Mouse (Mus musculus) cerebellum, adult 9-11 months (tissue): ENCODE measurements around the gene Unc5a.

Experiments used
- DNase-seq: peaks from one replicate; pipeline ENCODE4 v3.0.0; 2022

The Unc5a gene

DNA sequence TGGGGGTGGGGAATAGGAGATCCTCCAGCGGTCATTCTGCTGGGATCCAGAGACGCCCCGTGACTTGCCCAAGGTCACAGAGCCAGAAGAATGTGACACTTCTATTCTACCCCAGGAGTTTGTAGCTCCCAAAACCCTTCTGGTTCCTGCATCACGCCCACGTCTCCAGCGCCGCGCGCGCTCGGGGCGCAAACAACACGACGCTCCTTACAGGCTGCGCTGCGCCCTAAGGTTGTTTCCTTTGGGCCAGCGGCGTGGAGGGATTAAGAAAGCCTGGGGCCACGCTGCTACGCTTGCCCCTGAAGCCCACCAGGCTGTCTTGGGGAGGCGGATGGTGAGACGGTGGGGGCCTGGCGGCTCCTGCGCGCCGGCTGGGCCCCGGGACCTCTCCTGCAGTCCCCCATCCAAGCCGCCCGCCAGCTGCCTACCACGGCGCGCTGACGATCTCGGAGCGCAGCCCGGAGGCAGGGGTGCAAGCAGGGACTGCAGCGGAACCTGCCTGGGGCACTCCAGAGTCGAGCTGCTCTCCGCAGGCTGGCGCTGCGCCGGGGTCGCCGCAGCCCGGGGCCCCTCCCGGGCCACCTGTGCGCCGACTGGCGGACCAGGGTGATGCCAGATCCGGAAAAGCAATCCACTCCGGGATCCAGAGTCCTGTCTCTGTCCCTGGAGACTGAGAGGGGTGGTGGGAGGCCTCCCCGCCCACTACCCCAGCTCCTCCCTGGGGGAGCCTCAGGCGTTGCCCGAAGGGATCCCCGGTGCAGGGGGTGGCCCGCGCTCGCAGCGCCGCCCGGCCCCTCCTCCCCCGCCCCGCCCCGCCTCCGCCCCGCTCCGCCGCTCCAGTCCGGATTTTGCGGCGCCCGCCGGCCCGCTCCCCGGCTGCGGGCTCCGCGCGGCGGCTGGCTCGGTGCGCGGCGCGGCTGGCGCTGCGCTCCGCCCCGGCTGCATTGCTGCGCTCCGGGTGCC is at the start of gene Unc5a:
Unc5a (plus strand) TSS at position 881 of the 963 bp plus-strand sequence.
- peak; percentile 90 for DNase-seq

DNA sequence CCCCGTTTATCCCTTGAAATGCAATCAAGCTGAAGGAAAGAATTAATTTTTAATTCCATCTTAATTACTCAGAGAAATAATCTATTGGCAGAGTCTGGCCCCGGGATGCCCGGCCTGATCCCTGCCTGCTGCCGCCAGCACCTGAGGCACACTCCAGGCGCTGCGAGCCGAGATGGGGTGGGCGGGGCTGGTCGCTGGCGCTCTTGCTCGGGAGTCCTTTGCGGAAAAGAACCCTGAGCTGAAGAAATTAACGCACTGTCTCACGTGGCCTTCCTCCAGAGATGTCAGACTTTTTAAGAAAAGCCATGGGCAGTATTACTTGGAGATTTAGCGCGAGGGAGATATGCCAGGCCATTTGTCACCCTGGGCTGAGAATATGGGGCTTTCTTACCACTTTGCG is 37.2 kb upstream of the Unc5a start:
- no peak for DNase-seq

DNA sequence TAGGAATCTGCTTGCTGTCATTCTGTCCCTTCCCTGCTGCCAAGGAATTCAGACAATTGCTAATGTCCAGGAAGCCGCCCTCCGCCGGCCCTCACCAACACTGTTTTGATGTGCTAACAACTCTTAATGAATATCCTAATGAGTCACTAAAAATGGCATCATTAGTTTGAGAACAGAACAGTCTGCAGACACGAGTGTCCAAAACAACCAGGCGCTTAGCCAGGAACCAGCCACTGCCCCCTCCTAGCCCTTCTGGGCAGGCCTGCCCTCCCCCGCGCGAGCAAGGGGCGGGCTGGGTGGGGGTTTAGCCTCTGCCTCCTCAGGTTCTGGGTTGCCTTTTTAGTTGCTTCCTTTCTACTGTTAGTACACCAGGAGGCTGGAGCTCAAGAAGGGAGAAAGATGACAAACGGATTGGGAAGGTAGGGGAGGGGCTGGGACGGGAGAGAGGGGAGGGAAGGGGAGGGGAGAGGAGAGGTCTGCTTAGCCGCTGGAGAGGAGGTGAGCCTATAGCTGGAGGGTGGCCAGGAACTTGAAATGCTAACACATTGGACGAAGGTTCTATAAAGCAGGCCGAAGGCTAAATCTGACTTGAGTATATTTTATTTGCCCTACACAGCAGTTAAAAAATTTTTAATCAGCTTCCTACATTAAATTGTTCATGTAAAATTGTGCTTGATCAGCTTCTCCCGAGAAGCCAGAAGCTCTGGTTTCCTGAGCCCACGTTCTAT is 36.2 kb upstream of the Unc5a start:
- DNase-seq = no peak

DNA sequence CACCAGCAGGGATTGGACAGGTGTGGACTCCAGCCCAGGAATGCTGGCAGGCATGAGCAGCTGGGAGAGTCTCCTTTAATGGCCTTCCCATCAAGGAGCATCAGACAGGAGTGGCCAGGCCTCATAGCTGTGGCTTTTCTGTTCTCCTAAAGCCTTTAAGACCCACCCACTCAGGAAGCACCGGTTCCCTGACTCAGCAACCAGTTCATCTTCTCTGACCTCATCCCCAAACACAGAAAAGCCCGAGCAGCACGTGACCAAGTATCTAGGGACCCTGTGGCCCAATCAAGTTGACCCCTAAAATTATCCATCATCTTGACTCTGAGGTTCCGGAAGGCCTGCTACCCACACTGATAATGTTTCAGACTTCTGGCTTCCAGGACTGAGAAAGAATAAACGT is 32.6 kb upstream of the Unc5a start:
- no peak for DNase-seq

DNA sequence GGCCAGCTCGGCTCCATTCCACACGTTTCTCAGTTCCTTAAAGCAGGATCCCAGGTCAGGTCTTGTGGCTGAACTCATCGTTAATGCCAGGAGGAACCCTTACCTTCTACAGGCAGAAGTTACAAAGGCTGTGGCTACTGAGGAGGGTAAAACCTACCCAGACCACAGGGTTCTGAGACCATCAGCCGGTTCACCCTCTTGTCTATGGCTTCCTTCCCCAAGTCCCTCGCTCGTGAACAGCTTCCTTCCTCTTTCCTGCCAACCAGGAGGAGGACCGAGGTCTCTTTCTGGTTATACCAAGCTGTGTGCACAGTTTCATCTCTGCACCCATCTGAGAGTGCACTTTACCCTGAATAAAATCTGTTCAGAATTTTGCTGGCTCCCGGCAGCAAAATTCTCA is 30.3 kb upstream of the Unc5a start:
- DNase-seq = no peak

DNA sequence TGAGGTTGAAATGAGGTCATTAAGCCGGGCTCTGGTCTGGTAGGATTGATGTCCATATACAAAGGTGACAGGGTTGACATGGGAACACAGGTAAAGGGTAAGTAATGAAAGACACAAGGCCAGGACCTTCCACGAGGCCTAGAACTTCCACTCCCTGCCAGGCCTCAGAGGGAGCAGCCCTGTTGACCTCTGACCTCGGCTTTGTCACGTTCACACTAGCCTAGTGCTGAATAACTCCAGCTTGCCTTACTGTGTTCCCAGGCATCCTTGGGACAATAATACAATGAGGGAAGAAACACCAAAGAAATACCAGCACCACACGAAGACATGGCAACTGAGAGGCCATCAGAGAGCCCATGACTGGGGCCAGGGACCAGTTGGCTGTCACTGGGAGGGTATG is 29.5 kb upstream of the Unc5a start:
- DNase-seq = no peak

DNA sequence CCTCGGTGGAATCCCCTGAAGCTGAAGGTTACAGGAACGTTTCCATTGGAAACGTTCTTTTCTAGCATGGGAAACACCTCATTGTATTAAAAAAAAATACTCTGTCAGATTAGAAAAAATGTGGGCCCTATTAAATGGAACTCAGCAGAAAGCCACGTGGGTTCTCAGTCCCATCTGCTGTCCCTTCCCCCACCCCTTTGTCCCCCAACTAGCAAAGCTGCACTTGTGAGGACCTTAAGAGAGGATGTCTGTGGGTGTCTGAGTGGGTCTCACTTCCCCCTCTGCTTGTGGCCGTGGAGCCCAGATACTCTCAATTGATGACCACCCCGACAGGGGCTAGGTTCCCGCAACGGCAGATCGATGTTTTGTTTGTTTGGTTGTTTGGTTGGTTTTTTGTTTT is 27.5 kb upstream of the Unc5a start:
- DNase-seq = no peak

DNA sequence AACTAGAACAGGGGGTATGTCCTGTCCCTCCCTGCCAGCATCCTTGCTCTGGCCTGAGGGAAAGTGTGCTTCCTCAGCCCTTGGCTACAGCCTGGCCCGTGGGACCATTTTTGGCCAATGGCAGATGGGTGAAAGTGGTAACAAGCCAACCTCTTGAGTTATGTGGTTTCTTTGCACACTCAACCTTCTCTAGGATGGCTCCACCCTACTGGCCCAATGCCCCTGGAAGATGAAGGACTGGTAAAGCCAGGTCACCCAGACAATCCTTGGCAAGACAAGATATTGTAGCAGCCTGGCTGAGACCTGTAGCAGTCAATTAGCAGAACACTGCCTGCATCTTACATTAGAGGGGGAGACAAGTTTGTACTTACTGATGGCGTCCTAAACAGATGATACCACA is 25.5 kb upstream of the Unc5a start:
- DNase-seq = no peak

DNA sequence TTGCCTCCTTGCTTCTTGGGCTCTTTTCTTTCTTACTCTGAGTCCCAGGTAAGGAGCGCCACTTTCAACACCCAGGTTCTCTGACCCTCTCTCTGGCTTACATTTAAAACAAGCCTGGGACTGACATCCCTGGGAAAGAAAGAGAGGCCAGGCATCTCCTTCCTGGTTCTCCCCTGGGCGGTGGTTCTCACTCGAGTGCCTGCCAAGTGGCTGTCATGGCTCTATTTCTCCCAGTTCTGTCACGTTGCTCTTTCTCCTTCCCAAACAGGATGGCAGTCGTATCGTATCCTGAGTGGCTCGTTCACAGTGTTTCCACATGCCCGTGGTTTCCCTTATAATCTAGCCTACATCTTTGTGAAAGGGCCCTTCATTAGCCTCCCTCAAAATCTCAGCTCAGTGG is 23.7 kb upstream of the Unc5a start:
- no peak for DNase-seq

DNA sequence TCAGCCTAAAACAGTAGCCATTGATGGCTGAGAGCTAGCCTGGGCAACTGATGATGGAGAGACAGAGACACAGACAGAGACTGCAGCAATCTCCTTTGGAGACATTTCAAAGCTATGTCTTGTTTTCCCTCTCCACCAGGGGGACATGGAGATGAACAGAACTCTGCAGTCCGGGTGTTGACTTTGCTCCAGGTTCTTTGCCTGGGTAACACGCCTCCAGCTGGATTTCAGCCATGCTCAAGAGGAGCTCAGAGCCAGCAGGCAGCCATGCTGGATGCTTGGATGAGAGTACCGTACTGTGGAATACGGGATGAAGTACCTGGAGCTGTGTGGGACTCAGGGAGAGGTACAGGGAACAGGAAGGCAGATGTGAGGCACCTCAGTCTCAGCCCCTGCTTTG is 22.6 kb upstream of the Unc5a start:
- DNase-seq = peak; percentile 88

DNA sequence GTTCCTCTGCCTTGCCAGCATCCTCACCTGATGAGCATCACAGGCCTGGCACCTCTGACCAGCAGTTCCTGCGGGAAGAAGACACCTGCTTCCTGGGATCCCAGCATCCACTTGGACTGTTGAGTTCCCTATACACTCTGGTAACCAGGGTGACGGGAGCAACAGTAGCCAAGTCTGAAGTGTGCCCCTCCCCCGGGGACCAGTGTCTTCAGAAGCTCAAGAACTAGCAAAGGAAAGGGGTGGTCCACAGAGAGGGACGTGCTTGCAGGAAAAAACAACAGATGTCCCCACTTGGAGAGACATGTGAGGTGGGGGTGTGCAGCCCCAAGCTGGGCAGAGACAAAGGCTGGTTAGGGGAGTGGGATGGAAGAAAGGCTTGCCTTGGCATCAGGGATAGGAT is 19.1 kb upstream of the Unc5a start:
- DNase-seq = no peak

DNA sequence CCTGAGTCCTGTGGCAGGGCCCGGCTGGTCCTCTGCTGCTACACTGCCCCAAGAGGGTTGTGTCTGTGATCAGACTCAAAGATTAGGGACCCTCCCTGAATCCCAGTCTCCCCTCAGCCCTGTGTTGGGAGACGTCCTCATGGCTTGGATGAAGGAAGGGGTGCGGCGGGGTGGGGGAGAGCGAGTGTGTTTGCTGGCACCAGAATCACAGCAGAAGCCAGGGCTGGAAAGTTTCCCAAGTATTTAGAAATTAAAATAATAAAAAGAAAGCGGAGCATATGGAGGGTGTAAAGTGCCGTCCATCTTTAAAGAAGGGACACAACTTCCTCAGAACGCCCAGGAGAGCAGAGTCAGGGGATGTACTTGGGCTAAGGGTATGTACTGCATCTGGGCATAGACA is 14.3 kb upstream of the Unc5a start:
- DNase-seq = no peak

DNA sequence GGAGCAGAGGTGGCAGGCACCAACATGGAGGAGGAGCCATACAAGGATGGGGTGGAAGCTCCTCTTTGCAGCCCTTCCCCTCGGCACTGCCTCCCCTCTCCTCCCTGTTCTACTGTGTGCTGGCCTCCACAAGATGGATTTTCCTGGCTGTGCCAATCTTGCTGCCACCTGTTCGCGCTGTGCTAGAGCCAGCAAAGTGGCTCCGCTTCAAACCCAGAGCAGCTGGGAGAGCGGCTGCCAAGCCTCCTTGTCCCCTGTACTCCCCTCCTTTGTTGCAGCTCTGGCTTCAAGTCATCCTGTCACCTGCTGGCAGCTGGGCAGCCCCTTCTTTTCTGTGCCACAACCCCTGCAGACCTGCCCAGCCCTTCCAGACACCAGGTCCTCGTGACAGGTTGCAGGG is 13.0 kb upstream of the Unc5a start:
- DNase-seq = peak; percentile 71

DNA sequence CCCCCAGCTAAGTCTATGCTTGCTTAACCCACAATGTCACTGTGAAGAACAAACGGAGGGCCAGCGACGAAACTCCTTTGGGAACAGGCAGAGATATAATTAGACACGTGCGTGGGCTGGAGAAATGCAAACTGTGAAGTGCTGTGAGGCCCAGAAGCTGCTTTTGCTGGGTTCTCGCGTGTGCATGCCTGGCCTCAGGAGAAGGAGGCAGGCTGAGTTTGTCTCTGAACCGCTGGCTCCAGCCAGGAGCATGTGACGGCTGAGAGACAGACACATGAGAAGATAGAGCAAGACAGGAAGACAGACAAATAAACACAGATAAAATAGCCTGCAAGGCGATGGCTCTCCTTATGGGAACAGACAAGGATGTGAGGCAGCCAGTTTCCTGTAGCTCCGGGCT is 11.3 kb upstream of the Unc5a start:
- DNase-seq = peak; percentile 30

DNA sequence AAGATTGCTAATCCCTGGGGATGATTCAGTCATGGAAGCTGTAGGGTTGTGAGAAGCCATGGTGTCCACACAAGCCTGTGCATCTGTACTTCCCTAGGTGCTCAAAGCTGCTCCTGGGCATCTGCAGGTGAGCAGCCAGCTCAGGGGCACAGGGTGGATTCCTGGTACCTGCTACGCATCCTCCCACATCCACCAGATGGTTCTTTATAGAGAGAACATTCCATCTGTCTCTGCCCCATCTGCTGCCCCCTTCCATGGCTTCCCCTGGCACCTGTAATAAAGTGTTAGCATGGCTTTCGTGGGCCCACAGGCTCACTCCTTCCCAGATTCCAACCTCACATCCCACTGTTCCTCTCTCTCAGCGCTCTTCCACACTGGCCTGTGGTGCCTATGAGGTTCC is 10.7 kb upstream of the Unc5a start:
- DNase-seq = peak; percentile 23

DNA sequence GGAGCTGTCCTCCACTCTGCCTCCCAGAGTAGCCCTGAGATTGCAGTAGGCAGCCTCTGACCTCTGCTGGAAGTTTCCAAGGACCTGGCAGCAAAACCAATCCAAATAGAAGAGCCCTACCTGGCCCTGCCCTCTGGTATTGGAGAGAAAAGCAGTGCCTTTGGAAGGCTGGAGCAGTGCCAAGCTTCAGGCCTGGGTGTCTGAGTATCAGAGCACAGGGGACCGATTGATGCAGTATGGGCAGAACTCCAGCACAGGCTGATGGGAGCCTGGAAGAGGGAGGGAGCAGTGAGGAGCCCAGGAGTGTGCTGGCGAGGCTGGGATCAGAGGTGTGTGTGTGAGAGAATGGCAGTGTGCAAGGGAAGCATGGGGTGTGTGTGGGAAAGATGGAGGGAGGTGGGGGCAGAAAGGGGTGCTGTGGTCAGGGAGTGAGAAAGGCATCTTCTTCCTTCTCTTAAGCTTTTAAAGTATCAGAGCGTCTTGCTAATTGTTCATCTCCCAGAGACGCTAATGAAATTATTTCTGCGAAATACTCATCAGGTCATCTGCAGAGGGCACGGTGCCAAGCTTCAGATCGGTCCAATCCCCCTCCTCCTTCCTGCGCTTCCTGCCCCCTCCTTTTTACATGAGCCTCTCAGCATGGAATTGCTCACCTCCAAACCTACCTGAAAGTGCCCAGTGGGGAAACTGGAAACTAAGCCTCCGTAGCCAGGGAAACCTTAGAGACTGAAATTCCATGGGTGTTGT is 4.6 kb upstream of the Unc5a start:
- DNase-seq = peak; percentile 56

DNA sequence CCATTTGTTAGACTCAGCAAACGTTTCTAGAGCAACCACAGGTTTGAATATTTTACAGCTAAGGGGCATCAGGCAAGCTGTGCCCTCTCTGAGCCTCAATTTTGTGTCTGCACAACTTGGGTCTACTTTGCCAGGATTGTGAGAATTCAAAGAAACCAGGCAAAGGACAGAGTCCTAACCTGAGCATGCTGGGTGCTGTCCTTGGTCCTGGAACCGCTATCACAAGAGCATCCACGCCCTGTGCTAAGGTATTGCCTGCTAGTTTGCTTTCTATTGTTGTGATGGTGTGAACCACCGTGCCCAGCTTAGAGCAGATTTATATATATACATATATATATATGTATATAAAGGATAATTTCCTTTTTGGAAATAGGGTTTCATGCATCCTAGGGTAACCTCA is 3.9 kb upstream of the Unc5a start:
- no peak for DNase-seq

DNA sequence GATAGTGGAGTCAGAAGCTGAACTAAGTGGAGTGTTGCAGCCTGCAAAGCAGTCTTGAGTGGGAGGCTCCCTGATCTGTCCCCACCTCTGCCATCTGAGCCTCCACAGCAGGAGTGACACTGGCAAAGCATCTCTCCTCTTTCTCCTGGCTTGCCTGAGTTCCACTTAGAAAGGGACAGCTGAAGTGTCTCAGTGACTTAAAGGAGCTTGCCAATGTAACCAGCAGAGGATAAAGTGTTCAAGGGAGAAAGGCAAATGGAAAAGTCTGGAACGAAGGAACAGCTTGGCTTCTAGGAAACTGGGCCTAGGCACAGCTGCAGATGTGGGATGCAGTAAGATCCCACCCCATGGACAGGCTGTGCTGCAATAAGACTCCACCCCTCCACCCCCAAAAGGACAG is 2.8 kb upstream of the Unc5a start:
- no peak for DNase-seq

DNA sequence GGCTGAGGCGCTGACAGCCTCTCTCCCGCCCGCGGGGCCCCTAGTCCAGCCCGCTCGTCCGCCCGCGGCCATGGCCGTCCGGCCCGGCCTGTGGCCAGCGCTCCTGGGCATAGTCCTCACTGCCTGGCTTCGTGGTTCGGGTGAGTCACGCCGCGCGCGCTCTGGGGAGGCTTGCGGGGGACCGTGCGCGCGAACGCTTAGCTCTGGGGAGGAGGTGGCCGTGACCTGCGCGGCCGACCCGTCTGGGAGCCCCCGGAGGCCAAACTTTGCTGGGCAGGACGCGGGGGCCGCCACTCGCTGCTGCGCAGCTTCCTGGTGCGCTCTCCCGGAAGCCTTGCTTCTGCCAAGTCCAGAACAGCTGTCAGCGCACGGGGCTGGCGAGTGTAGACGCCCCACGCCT is 381 bp downstream of the Unc5a start:
- peak; percentile 79 for DNase-seq

DNA sequence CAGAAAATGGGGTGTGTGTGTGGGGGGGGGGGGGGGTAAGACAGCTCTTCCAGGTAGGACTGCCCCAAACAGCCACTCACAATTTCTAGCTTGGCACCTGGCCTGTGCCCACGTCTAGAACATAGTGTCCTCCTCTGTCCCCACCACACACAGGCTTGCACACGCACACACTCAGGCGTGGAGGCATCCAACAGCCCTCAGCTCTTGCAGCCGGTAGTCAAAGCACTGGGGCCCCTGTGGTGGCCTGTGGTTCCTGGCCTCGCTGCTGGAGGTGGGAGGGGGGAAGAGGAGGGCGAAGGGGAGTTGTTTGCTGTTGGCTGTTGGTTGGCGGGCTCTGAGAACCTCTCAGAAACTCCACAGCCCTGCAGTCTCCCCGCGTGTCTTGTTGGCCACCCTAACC is 920 bp downstream of the Unc5a start:
- peak; percentile 74 for DNase-seq

DNA sequence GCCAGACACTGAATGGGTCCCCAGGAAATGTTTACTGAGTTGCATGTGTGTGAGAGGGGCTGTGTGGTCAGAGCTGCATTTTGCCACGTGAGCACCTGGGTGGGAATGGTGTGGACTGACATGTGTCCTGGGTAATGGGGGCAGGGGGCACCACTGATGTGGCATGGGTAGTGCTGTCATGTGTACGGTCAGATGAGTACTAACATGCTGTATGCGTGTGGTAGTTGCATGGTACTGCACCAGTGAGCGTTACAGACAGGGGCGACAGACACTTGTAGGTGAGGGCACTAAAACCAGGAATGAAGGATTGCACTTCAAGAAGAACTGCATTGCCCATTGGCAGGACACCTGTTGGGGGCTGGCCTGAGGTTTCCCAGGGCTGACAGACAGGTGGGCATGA is 2.0 kb downstream of the Unc5a start:
- DNase-seq = peak; percentile 63

DNA sequence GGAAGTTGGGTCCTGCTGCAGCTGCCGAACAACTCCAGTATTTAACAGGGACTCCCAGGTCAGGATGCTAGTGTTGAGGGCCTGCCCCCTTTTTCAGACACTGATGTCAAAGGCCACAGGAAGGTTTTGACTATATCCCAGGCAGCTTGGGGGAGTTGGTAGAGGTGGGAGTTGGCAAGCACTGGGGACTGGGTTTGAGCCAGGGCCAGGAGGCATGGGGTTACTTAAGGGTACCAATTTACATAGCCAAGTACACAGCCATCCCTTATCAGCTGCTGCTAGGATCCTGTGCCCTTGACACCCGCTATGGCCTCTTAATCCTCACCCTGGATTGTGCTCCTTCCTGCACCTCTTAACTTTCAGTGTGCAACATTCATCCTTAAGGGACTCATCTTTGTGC is 5.5 kb downstream of the Unc5a start:
- DNase-seq = no peak

DNA sequence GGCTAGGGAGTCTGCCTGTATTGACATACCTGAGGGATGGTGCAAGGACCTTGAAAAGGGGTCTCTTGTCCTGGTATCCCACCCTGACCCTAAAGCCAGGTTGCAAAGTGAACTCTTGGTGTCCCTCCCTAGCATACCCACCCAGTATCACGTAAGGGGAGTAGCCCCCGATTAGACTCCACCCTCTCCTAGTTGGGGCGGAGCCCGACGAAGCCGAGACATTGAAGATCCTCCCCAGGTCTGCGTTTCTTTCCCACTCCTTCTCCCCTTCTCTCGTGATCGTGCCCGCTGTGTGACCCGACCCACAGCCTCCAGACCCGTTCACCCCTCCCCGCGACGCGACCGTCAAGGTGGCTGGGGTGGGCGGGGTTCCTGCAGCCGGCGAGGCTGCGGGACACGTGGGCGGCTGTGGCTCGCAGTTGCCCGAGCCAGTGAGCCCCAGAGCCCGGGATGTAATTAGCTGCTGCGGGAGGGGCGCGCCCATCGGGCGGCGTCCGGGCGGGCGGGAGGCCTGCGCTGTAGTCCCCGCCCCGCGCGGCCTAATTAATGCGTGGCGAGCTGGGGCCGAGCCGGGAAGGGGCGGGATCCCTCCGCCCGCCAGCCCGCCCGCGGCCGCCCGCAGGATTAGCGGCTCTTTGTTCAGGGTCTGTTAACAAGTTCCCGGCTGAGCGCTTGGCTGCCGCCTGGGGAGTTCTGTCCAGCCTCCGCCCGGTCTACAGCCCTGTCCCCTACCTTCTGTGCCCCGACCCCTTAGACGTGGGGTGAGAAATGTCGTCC is 6.7 kb downstream of the Unc5a start:
- DNase-seq = peak; percentile 69
